Mouse (Mus musculus) gastrocnemius, adult 18-20 months (tissue): ENCODE measurements around the gene Vmn1r17. TPM values are rescaled to one million over a fixed set of nuclear protein-coding genes. Genes with fewer than 3 reads are reported as not detected.
"Not testable (repeated sequence)": the region's sequence is repeated elsewhere in the genome, so short reads cannot be mapped to it uniquely, and the experiment has no call there.

Source experiments
- DNase-seq: peaks from one replicate; pipeline ENCODE4 v3.0.0; 2021; ENCODE audit warnings: low spot score
- long read RNA-seq, 2 experiments: library from polyadenylated mRNA; stranded (forward); transcript quantifications; one replicate each; pipeline ENCODE4 v2.0.0; 2021
- total RNA-seq, 2 experiments: library from RNA; stranded (reverse); gene quantifications; 2 replicates each; pipeline ENCODE4 v1.2.3; 2021

The Vmn1r17 gene
- not detected for total RNA-seq
- long read RNA-seq, experiment 1: 0 reads
- long read RNA-seq, experiment 2: 0 reads

- DNase-seq: no peak
Measured at GRCm38 (mm10) chr6:57363627-57364026, at the start of gene Vmn1r17. Gene Vmn1r17, minus strand, starts transcription at chr6:57363727.

- DNase-seq: not testable (repeated sequence)
Measured at GRCm38 (mm10) chr6:57403480-57403879, 40.0 kb upstream of the Vmn1r17 start, which contains the start of gene Vmn1r19. Gene Vmn1r19, plus strand, starts transcription at chr6:57403780.

GRCm38 (mm10) chr6:57395683-57396082 lies 32.2 kb upstream of the Vmn1r17 start, which contains the start of gene Vmn1r18:
Gene Vmn1r18, minus strand, starts transcription at chr6:57395783.
- no peak for DNase-seq

GRCm38 (mm10) chr6:57367496-57367895 lies 4.0 kb upstream of the Vmn1r17 start:
- DNase-seq: no peak

GRCm38 (mm10) chr6:57365866-57366265 lies 2.3 kb upstream of the Vmn1r17 start:
- DNase-seq: not testable (repeated sequence)

- no peak for DNase-seq
Measured at GRCm38 (mm10) chr6:57356864-57357263, 6.7 kb downstream of the Vmn1r17 start.

- DNase-seq: no peak
Measured at GRCm38 (mm10) chr6:57329394-57329793, 34.1 kb downstream of the Vmn1r17 start, which contains the start of gene Vmn1r16. Gene Vmn1r16, minus strand, starts transcription at chr6:57329494.

- no peak for DNase-seq
Measured at GRCm38 (mm10) chr6:57326176-57326575, 37.4 kb downstream of the Vmn1r17 start.

Other genes starting within 250 kb of the Vmn1r17 start
- not detected for gene Vmn1r11, start 230.3 kb downstream of the Vmn1r17 start, total RNA-seq
- gene Vmn1r12, start 206.8 kb downstream of the Vmn1r17 start, total RNA-seq: not detected
- not detected for gene Vmn1r13, start 160.4 kb downstream of the Vmn1r17 start, total RNA-seq
- gene Vmn1r14, start 132.0 kb downstream of the Vmn1r17 start, total RNA-seq: not detected
- gene Vmn1r15, start 105.8 kb downstream of the Vmn1r17 start, total RNA-seq: not detected
- gene Vmn1r16, start 34.2 kb downstream of the Vmn1r17 start, total RNA-seq: not detected
- gene Vmn1r18, start 32.1 kb upstream of the Vmn1r17 start, total RNA-seq: not detected
- gene Vmn1r19, start 40.1 kb upstream of the Vmn1r17 start, total RNA-seq: not detected
- gene Vmn1r20, start 65.2 kb upstream of the Vmn1r17 start, total RNA-seq: not detected
- gene Ppm1k, start 171.7 kb upstream of the Vmn1r17 start, total RNA-seq: 10 to 100 TPM; 13.9 to 16.0 TPM
- 1 to 10 TPM in 1 of 2 experiments, under 1 TPM in 1; 0.34 to 1.2 TPM for gene Herc6, start 217.3 kb upstream of the Vmn1r17 start, total RNA-seq